Mouse (Mus musculus) limb, embryonic 12.5 days (tissue): Measurements from ENCODE around the gene Spem1. TPM values are rescaled to one million over a fixed set of nuclear protein-coding genes. Genes with fewer than 3 reads are reported as not detected.
"Not testable (repeated sequence)": the region's sequence is repeated elsewhere in the genome, so short reads cannot be mapped to it uniquely, and the experiment has no call there.

Source experiments
- ATAC-seq: fragments of 200-750 bp; cut with Nextera tagmentation; 2 replicates; pipeline ENCODE4 v1.8.0; 2017; ENCODE audit warnings: low read depth, moderate TSS enrichment; ENCODE audit not compliant: insufficient number of reproducible peaks, insufficient read depth, low FRiP score, low TSS enrichment
- H3K27ac ChIP-seq: fragments of 300-500 bp; sonication (generic); 2 replicates; pipeline ENCODE4 v1.5.1; 2016; ENCODE audit warnings: mild to moderate bottlenecking, moderate library complexity
- H3K27me3 ChIP-seq: fragments of 300-500 bp; sonication (generic); 2 replicates; pipeline ENCODE4 v1.6.1; 2016; ENCODE audit warnings: mild to moderate bottlenecking, moderate library complexity
- H3K36me3 ChIP-seq: fragments of 300-500 bp; sonication (generic); 2 replicates; pipeline ENCODE4 v1.6.1; 2016; ENCODE audit warnings: mild to moderate bottlenecking, moderate library complexity
- H3K4me1 ChIP-seq: fragments of 300-500 bp; sonication (generic); replicated peaks from 2 replicates; pipeline ENCODE4 v1.6.1; 2016
- H3K4me2 ChIP-seq: fragments of 300-500 bp; sonication (generic); 2 replicates; pipeline ENCODE4 v1.6.1; 2016; ENCODE audit warnings: mild to moderate bottlenecking, moderate library complexity
- H3K4me3 ChIP-seq: fragments of 300-500 bp; sonication (generic); replicated peaks from 2 replicates; pipeline ENCODE4 v1.5.1; 2016; ENCODE audit warnings: mild to moderate bottlenecking
- H3K9ac ChIP-seq: fragments of 300-500 bp; sonication (generic); replicated peaks from 2 replicates; pipeline ENCODE4 v1.6.1; 2016; ENCODE audit warnings: mild to moderate bottlenecking, moderate library complexity
- H3K9me3 ChIP-seq: fragments of 300-500 bp; sonication (generic); 2 replicates; pipeline ENCODE4 v1.6.1; 2016; ENCODE audit warnings: mild to moderate bottlenecking, moderate library complexity
- WGBS: fragments of 180-500 bp; shearing (Covaris S2); methylation state at CpG from one replicate; pipeline ENCODE4 v1.1.7; 2016; 5-methylcytosine and 5-hydroxymethylcytosine counted together
- polyA plus RNA-seq: library from polyadenylated mRNA; unstranded; fragments of >200 nt; fragmentation: Nextera tagmentation; extraction: Ambion mirVana; gene quantifications from 2 replicates; pipeline ENCODE4 v1.2.1, GENCODE M21; 2016

Gene Spem1
- 0.20 TPM in 1 of 2 replicates, not detected in the other for polyA plus RNA-seq

GRCm38 (mm10) chr11:69822080-69822479, at the start of gene Spem1:
Gene Spem1 (minus strand): TSS chr11:69822180.
- Histone ChIP-seq H3K4me2 (no peak within 1 kb of the TSS), H3K27ac (no peak within 1 kb of the TSS), H3K9me3 (peaks cover 7% of the 10 kb centered on the region), H3K36me3 (peaks cover 29% of the 10 kb centered on the region), H3K9ac (no peak within 1 kb of the TSS), H3K4me1 (no peaks in the 10 kb centered on the region), H3K27me3 (no peaks in the 10 kb centered on the region), H3K4me3 (no peak within 1 kb of the TSS)
- 92% methylated on average over 3 of the region's 3 CpGs for WGBS
- no peak for ATAC-seq

- ATAC-seq: no peak
- Histone ChIP-seq H3K4me1 (0 out of 2 replicates have a peak, but pooled peaks cover 4% of the 10 kb centered on the region), H3K4me3 (no peak overlapping the region), H3K9ac (no peak overlapping the region), H3K9me3 (no peaks in the 10 kb centered on the region), H3K36me3 (no peaks in the 10 kb centered on the region), H3K27me3 (0 out of 2 replicates have a peak, but pooled peaks cover 4% of the 10 kb centered on the region), H3K27ac (no peak overlapping the region), H3K4me2 (no peak overlapping the region)
- 88% methylated on average over 2 of the region's 2 CpGs for WGBS
Measured at GRCm38 (mm10) chr11:69870289-69871069, 48.5 kb upstream of the Spem1 start.

DNA sequence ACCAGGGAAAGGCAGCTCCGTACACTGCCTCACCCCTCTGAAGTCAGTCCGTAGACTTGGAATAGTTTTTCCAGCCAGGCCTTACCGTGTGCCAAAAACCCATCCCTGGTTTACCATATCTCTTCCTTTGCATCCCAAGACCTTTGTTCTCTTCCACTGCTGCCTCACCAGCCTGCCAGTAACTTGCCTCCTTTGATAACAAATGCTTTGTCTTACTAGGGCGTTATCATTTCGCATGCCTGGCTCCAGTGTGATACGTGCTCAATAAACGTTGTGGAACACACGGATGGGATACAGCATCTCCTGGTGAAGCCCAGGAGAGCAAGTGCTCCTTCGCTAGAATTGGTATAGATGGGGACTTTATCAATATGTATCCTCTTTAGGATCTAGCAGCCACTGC, 45.4 kb upstream of the Spem1 start:
- H3K4me2 ChIP-seq: no peak overlapping the region
- 70% methylated on average over 9 of the region's 9 CpGs for WGBS
- no peak overlapping the region for H3K9ac ChIP-seq
- no peaks in the 10 kb centered on the region for H3K9me3 ChIP-seq
- no peak overlapping the region for H3K4me3 ChIP-seq
- no peaks in the 10 kb centered on the region for H3K36me3 ChIP-seq
- no peak overlapping the region for H3K27ac ChIP-seq
- peaks cover 7% of the 10 kb centered on the region; the same call in 1 of the 2 replicates for H3K27me3 ChIP-seq
- 0 out of 2 replicates have a peak, but pooled peaks cover 4% of the 10 kb centered on the region for H3K4me1 ChIP-seq
- no peak for ATAC-seq

- no peak overlapping the region for H3K9ac ChIP-seq
- H3K27me3 ChIP-seq: peaks cover 11% of the 10 kb centered on the region
- H3K4me3 ChIP-seq: no peak overlapping the region
- no peak overlapping the region for H3K27ac ChIP-seq
- 78% methylated on average over 9 of the region's 9 CpGs for WGBS
- H3K36me3 ChIP-seq: no peaks in the 10 kb centered on the region
- 0 out of 2 replicates have a peak, but pooled peaks cover 4% of the 10 kb centered on the region for H3K4me1 ChIP-seq
- no peaks in the 10 kb centered on the region for H3K9me3 ChIP-seq
- ATAC-seq: no peak
- no peak overlapping the region for H3K4me2 ChIP-seq
Measured at GRCm38 (mm10) chr11:69865561-69865960, 43.6 kb upstream of the Spem1 start.

- H3K36me3 ChIP-seq: no peaks in the 10 kb centered on the region
- no peak overlapping the region for H3K9ac ChIP-seq
Measured at GRCm38 (mm10) chr11:69864138-69864860, 42.3 kb upstream of the Spem1 start.

DNA sequence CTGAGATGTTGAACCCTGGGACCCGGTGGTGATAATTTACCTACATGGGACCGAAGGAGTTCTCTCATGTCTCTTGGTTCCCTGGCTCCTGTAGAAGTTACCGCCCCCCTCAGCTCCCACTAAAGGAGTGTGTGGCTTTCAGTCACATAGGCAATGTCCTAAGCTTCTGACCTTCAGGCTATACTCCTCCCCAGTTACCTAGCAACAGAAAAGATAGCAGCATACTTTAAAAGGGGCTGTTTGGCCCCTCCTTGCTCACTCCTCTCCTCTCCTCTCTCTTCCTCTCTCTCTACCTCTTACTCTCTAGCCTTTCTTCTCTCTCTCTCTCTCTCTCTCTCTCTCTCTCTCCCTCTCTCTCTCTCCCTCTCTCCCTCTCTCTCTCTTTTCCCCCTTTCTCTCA, 41.7 kb upstream of the Spem1 start:
- not testable (repeated sequence) for H3K9ac ChIP-seq, H3K27ac ChIP-seq, H3K4me2 ChIP-seq, H3K36me3 ChIP-seq, H3K4me3 ChIP-seq, ATAC-seq, H3K9me3 ChIP-seq, H3K4me1 ChIP-seq
- peaks cover 24% of the 10 kb centered on the region for H3K27me3 ChIP-seq
- WGBS: 81% methylated on average over 3 of the region's 3 CpGs

More at GRCm38 (mm10) chr11:69864138-69864860, 42.3 kb upstream of the Spem1 start:
- H3K27ac ChIP-seq: no peak overlapping the region
- peaks cover 19% of the 10 kb centered on the region for H3K27me3 ChIP-seq
- no peaks in the 10 kb centered on the region for H3K4me1 ChIP-seq
- H3K4me2 ChIP-seq: no peak overlapping the region
- no peak for ATAC-seq
- 61% methylated on average over 8 of the region's 8 CpGs for WGBS
- no peak overlapping the region for H3K4me3 ChIP-seq
- H3K9me3 ChIP-seq: no peaks in the 10 kb centered on the region

- Histone ChIP-seq H3K9me3 (no peaks in the 10 kb centered on the region), H3K4me2 (peak within 1 kb of the TSS; percentile 15), H3K27me3 (peaks cover 40% of the 10 kb centered on the region), H3K27ac (no peak within 1 kb of the TSS), H3K9ac (no peak within 1 kb of the TSS), H3K36me3 (no peaks in the 10 kb centered on the region), H3K4me3 (peak within 1 kb of the TSS; percentile 1; the same call in 1 of the 2 replicates), H3K4me1 (peaks cover 7% of the 10 kb centered on the region)
- 17% methylated on average over 30 of the region's 30 CpGs for WGBS
- no peak for ATAC-seq
Measured at GRCm38 (mm10) chr11:69858113-69858998, 36.4 kb upstream of the Spem1 start, which contains the start of gene Tnk1. Gene Tnk1 (minus strand): TSS chr11:69858730.

GRCm38 (mm10) chr11:69855347-69855746, 33.4 kb upstream of the Spem1 start:
- Histone ChIP-seq H3K4me2 (peak overlapping the region; percentile 8; the same call in 1 of the 2 replicates), H3K27ac (no peak overlapping the region), H3K9me3 (no peaks in the 10 kb centered on the region), H3K9ac (no peak overlapping the region), H3K4me1 (peaks cover 12% of the 10 kb centered on the region), H3K4me3 (peak overlapping the region; percentile 2; the same call in 1 of the 2 replicates), H3K27me3 (peaks cover 36% of the 10 kb centered on the region), H3K36me3 (peaks cover 22% of the 10 kb centered on the region)
- 17% methylated on average over 16 of the region's 16 CpGs for WGBS
- peak; percentile 60; the same call in 1 of the 2 replicates for ATAC-seq

GRCm38 (mm10) chr11:69854680-69855079, 32.7 kb upstream of the Spem1 start:
- peaks cover 29% of the 10 kb centered on the region for H3K36me3 ChIP-seq
- no peak overlapping the region for H3K9ac ChIP-seq
- 81% methylated on average over 10 of the region's 10 CpGs for WGBS
- no peak overlapping the region for H3K4me3 ChIP-seq
- no peaks in the 10 kb centered on the region for H3K9me3 ChIP-seq
- peaks cover 14% of the 10 kb centered on the region for H3K4me1 ChIP-seq
- peaks cover 32% of the 10 kb centered on the region for H3K27me3 ChIP-seq
- no peak for ATAC-seq
- H3K4me2 ChIP-seq: no peak overlapping the region
- peak overlapping the region; percentile 5; the same call in 1 of the 2 replicates for H3K27ac ChIP-seq

GRCm38 (mm10) chr11:69853994-69854393, 32.0 kb upstream of the Spem1 start:
- no peak overlapping the region for H3K4me3 ChIP-seq
- peak overlapping the region; percentile 41; the same call in 1 of the 2 replicates for H3K27ac ChIP-seq
- H3K4me1 ChIP-seq: peaks cover 14% of the 10 kb centered on the region
- peaks cover 36% of the 10 kb centered on the region for H3K36me3 ChIP-seq
- no peak for ATAC-seq
- H3K9ac ChIP-seq: no peak overlapping the region
- no peaks in the 10 kb centered on the region for H3K9me3 ChIP-seq
- peaks cover 25% of the 10 kb centered on the region for H3K27me3 ChIP-seq
- no peak overlapping the region for H3K4me2 ChIP-seq
- WGBS: 60% methylated on average over 7 of the region's 7 CpGs
